Mouse (Mus musculus) olfactory bulb, adult 2 months (tissue): ENCODE data around the gene 2310057N15Rik. TPM values are rescaled to one million over a fixed set of nuclear protein-coding genes. Genes with fewer than 3 reads are reported as not detected.

ENCODE experiments used
- H3K27ac ChIP-seq: fragments of 200-500 bp; 2 replicates; pipeline ENCODE4 v1.5.1; 2012; ENCODE audit warnings: low read depth, low read length; ENCODE audit not compliant: insufficient read depth
- H3K4me1 ChIP-seq: fragments of 200-500 bp; 2 replicates; pipeline ENCODE4 v1.6.1; 2012; ENCODE audit warnings: low read length; ENCODE audit not compliant: control insufficient read depth, insufficient read depth
- H3K4me3 ChIP-seq: fragments of 200-500 bp; 2 replicates; pipeline ENCODE4 v1.5.1; 2012; ENCODE audit warnings: mild to moderate bottlenecking, low read depth, low read length, moderate library complexity; ENCODE audit not compliant: insufficient read depth
- CTCF ChIP-seq: fragments of 200-500 bp; IDR thresholded peaks from 2 replicates; pipeline ENCODE4 v1.5.1; 2012; ENCODE audit warnings: low read depth, mild to moderate bottlenecking, low read length, moderate library complexity; ENCODE audit not compliant: insufficient read depth
- POLR2A ChIP-seq: fragments of 200-500 bp; IDR thresholded peaks from 2 replicates; pipeline ENCODE4 v1.6.1; 2012; ENCODE audit warnings: mild to moderate bottlenecking, low read depth, low read length, moderate library complexity; ENCODE audit not compliant: insufficient read depth
- WGBS: fragments of 180-500 bp; shearing (Covaris S2); methylation state at CpG from one replicate; pipeline ENCODE4 v1.1.7; 2018; 5-methylcytosine and 5-hydroxymethylcytosine counted together
- polyA plus RNA-seq: library from polyadenylated mRNA; stranded (reverse); fragments of >200 nt; gene quantifications from 2 replicates; pipeline ENCODE4 v1.2.4, GENCODE M21; 2012; ENCODE audit warnings: low replicate concordance; ENCODE audit not compliant: missing spikeins, insufficient read depth, insufficient read length

2310057N15Rik gene
- polyA plus RNA-seq, 1 experiment, result not detected

- 51% methylated on average over 2 of the region's 2 CpGs for WGBS
- TF ChIP-seq POLR2A (no peak), CTCF (no peak)
- Histone ChIP-seq H3K4me1 (no peaks in the 10 kb centered on the region), H3K4me3 (no peak overlapping the region), H3K27ac (no peak overlapping the region)
These were observed 38.6 kb downstream of the 2310057N15Rik start for GRCm38 (mm10) chr16:88735391-88735790.

DNA sequence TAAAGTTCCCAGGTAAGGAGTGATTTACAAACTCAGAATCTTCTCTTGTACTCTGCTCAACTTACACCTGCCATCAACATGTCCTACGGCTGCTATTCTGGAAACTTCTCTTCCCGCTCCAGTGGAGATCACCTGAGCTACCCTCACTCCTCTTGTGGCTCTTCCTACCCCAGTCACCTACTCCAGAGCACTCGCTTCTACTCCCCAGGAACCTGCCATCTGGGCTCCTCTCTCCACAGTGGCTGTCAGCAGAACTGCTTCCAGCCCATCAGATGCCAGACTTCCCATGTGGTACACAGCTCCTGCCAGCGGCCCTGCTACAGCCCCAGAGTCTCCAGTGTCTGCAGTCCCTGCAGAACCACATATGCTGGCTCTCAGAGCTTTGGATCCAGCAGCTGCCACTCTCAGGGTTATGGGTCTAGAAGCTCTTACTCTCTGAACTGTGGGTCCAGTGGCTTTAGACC lies 45.2 kb downstream of the 2310057N15Rik start, which contains the start of gene Krtap13-1:
TSS of gene Krtap13-1 (plus strand) at position 51 of the 464 bp plus-strand sequence.
- H3K27ac ChIP-seq, result no peak within 1 kb of the TSS
- TF ChIP-seq POLR2A (no peak), CTCF (no peak)
- H3K4me1 ChIP-seq, result no peaks in the 10 kb centered on the region
- 84% methylated on average over 4 of the region's 4 CpGs for WGBS
- no peak within 1 kb of the TSS for H3K4me3 ChIP-seq

Other genes starting within 250 kb of the 2310057N15Rik start
- not detected in 2 replicates for gene Cldn8, start 211.0 kb downstream of the 2310057N15Rik start, polyA plus RNA-seq
- gene Krtap24-1, start 161.9 kb downstream of the 2310057N15Rik start, polyA plus RNA-seq, result not detected in 2 replicates
- not detected in 2 replicates for gene 2310079G19Rik, start 146.5 kb downstream of the 2310057N15Rik start, polyA plus RNA-seq
- gene Krtap26-1, start 126.4 kb downstream of the 2310057N15Rik start, polyA plus RNA-seq, result not detected in 2 replicates
- gene Krtap27-1, start 102.5 kb downstream of the 2310057N15Rik start, polyA plus RNA-seq, result not detected in 2 replicates
- gene 2310061N02Rik, start 66.2 kb downstream of the 2310057N15Rik start, polyA plus RNA-seq, result not detected in 2 replicates
- not detected in 2 replicates for gene Krtap13-1, start 45.3 kb downstream of the 2310057N15Rik start, polyA plus RNA-seq
- gene Krtap13, start 22.6 kb downstream of the 2310057N15Rik start, polyA plus RNA-seq, result not detected in 2 replicates
- gene 2310034C09Rik, start 15.4 kb downstream of the 2310057N15Rik start, polyA plus RNA-seq, result not detected in 2 replicates
- gene Gm5965, start 3.7 kb upstream of the 2310057N15Rik start, polyA plus RNA-seq, result not detected in 2 replicates
- not detected in 2 replicates for gene Gm20741, start 38.0 kb upstream of the 2310057N15Rik start, polyA plus RNA-seq
- gene Krtap15, start 46.0 kb upstream of the 2310057N15Rik start, polyA plus RNA-seq, result not detected in 2 replicates
- gene Krtap14, start 51.9 kb upstream of the 2310057N15Rik start, polyA plus RNA-seq, result not detected in 2 replicates
- not detected in 2 replicates for gene Krtap19-1, start 95.2 kb upstream of the 2310057N15Rik start, polyA plus RNA-seq
- gene Krtap19-2, start 100.1 kb upstream of the 2310057N15Rik start, polyA plus RNA-seq, result not detected in 2 replicates
- not detected in 2 replicates for gene Krtap19-3, start 103.8 kb upstream of the 2310057N15Rik start, polyA plus RNA-seq
- not detected in 2 replicates for gene Krtap19-4, start 110.9 kb upstream of the 2310057N15Rik start, polyA plus RNA-seq
- not detected in 2 replicates for gene Krtap19-5, start 122.3 kb upstream of the 2310057N15Rik start, polyA plus RNA-seq
- gene Krtap19-9b, start 158.1 kb upstream of the 2310057N15Rik start, polyA plus RNA-seq, result not detected in 2 replicates
- not detected in 2 replicates for gene Krtap16-3, start 188.7 kb upstream of the 2310057N15Rik start, polyA plus RNA-seq
- not detected in 2 replicates for gene Krtap22-2, start 236.6 kb upstream of the 2310057N15Rik start, polyA plus RNA-seq
- gene Gm10229, start 241.1 kb upstream of the 2310057N15Rik start, polyA plus RNA-seq, result not detected in 2 replicates